Mouse (Mus musculus) cerebellum, adult 2 months (tissue): ENCODE results near the gene Tjp1.

Source experiments
- CTCF ChIP-seq: fragments of 200-500 bp; IDR thresholded peaks from 2 replicates; pipeline ENCODE4 v1.5.1; 2011; ENCODE audit warnings: low read depth, mild to moderate bottlenecking, control low read depth, low read length, moderate library complexity, borderline replicate concordance; ENCODE audit not compliant: insufficient read depth
- POLR2A ChIP-seq: fragments of 200-500 bp; IDR thresholded peaks from 2 replicates; pipeline ENCODE4 v1.6.1; 2011; ENCODE audit warnings: low read length, control low read depth, borderline replicate concordance; ENCODE audit not compliant: insufficient read depth

- TF ChIP-seq CTCF, result no peak
- no peak for TF ChIP-seq POLR2A
Measured at GRCm38 (mm10) chr7:65545741-65546140, 18.2 kb upstream of the Tjp1 start.
